Mouse (Mus musculus): ENCODE data around the gene Gm28042.

Gm28042 gene

DNA sequence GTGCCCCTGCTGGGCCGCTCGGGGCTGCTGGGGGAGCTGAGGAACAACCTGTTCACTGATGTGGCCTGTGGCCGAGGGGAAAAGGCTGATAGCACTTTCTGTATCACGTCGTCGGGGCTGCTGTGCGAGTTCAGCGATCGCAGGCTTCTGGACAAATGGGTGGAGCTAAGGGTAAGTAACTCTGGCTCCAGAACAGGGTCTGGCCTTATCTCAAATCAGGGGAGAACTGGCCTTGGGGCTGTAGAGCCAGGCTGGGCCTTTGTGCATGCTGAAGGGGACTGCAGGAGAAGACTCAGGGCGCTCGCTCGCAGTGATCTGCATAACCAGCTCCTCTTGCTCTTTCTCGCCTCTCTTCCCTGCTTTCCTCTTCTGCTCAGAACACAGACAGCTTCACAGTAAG lies 14.4 kb upstream of the Gm28042 start:
- no peak for DNase-seq

DNA sequence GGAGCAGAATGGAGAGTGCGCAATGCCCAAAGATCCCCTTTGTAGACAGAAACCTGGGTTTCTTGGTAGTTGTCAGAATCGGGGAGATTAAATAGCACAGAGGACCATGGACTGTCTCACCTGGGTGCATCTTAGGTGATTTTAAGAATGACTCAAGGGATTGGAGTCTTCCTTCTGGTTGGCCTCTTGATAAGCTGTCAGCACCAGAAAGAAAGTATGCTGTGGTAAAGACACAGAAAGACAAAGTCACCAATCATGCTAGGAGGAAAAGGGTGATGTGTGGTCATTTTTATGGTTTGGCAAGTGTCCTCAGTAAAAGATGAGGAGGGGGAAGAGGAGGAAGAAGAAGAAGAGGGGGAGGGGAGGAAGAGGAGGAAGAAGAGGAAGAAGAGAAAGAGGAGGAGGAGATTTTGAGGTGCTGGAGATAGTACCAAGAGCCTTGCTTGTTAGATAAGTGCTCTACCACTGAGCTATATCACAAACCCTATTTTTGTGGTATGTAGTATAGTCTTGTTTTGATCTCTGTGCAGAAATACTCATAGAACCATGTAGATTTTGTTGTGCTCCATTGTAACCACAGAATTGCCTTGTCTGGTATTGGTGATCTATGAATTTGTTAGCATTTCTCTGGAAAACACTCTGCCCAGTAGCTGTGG lies 13.3 kb upstream of the Gm28042 start:
- no peak for DNase-seq

DNA sequence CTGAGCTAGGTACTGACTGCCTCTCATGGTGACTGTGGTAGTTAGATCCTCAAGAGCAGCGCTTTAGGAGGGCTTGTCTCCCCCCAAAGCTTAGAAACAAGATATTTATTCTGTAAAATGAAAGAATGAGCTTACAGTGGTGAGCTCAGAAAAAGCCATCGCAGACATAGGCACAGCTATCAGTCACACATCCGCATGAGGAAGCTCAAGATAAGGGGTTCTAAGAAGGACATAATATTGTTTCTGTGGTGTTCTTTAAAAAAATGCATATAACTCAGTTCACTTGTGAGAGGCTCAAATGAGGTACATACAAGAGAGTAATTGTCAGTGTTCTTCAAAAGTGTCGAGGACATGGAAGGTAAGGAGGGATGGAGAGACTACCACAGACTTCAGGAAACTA lies 11.4 kb upstream of the Gm28042 start:
- no peak for DNase-seq

DNA sequence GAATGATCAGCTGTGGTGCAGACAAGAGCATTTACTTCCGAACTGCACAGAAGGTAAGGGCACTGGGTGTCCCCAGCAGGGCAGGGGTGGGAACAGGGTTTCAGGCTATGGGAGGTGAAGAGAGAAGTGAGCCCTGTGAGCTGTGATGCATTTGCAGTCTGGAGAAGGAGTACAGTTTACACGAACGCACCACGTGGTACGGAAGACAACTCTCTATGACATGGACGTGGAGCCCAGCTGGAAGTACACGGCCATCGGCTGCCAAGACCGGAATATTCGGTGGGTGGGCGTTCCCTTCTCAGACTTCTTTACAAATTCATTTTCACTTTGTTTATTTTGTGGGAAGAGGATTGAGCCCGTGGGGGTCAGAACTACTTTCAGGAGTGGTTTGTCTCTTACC lies 9.7 kb upstream of the Gm28042 start:
- DNase-seq: peak; percentile 17

DNA sequence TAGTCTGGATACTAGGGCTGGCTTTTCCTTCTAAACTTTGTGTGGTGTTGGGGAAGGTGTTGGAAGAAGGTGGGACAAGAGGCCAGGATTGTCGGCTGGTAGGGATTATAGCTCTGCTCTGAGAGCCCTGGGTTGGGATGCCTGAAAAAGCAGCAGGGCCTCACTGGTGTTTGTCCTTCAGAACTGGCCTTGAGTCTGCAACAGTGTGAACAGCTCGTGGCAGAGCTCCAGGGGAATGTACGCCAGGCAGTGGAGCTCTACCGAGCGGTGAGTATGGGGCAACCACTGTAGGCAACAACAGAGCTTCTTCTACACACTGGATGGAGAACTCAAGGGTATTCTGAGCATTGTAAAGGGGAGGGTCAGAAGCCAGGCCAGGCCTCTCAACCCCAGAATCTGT lies 3.0 kb upstream of the Gm28042 start:
- no peak for DNase-seq

DNA sequence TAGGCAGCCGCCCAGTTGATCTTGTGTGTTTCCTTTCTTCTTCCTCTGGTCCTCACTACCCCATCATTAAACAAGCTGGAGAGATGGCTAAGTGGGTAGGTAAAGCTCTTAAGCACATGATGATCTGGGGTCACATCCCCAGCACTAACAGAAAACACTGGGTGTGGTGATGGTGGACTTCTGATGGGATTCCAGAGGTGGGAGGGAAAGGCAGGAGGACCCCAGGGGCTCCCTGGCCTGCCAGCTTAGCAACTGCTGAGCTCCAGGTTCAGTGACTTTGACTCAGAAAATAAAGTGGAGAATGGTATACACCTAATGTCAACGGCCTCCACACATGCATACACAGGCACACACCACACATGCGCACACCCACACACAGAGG lies 648 bp downstream of the Gm28042 start:
- DNase-seq: no peak

DNA sequence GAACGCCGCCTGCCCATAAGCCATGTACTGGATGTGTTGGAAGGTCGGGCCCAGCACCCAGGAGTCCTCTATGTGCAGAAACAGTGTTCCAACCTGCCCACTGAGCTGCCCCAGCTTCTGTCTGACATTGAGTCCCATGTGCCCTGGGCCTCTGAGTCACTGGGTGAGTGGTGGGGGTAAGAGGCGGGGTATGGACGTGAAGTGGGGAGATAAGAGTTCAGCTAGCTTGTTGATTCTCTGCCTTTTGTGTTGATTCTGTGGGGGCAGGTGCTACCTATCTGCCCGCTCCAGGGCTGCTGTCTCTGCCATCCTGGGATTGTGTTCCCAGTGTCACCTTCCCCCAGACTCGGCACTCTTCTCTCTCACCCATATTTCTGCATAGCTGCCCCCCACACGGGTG lies 3.1 kb downstream of the Gm28042 start:
- DNase-seq: no peak

DNA sequence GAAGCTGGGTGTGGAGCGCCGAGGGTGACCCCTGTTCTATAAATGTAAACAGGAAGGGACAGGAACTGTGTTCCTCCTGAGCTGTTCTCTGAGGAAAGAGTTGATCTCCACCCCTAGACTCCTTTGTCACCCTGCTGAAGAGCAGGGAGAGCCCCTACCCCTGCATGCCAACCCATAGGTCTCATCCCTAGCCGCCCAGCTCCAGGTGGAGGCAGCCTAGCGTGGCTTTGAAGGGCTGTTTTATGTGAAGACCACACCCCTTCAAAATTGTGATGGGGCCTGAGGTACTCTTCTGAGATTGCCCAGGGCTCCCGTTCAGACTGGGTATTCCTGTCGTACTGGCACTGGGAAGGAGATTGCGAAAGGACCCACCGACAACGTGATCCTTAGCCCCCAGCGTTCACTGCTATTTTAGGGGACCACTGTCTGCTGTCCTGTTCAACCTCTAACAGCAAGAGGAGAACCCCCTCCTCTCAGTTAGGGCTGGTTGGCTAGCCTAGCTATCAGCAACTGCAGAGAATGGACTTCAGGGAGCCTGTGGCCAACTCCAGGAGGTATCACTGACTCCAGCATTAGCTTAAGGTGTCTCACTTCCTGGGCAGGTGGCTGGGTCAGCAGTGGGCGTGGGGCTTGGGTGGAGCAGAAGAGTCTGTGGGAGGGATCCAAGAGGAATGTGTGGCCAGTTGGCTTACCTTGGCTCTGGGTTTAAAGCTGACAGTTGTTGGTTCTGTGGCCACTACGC lies 5.6 kb downstream of the Gm28042 start, which contains the start of gene Pla2g4b:
TSS of gene Pla2g4b (plus strand) at position 692 of the 742 bp plus-strand sequence.
- DNase-seq: no peak

DNA sequence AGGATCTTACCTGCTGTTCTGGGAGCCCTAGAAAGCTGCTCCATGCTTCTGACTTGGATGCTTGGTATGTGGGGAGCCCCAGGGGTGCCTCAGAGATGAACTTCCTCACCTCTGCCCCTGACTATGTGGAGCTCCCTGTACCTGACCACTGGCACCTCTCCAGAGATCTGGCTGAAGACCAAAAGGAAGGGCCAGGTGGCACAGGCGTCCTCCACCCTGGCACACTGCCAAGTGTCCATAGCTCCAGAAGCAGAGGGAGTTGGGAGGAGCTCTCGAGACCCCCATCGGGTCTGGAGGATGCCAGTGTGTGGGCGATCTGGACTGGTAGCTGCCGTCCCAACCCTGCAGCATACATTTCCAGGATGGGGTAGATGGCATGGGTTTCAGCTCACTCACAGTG lies 6.4 kb downstream of the Gm28042 start:
- no peak for DNase-seq

DNA sequence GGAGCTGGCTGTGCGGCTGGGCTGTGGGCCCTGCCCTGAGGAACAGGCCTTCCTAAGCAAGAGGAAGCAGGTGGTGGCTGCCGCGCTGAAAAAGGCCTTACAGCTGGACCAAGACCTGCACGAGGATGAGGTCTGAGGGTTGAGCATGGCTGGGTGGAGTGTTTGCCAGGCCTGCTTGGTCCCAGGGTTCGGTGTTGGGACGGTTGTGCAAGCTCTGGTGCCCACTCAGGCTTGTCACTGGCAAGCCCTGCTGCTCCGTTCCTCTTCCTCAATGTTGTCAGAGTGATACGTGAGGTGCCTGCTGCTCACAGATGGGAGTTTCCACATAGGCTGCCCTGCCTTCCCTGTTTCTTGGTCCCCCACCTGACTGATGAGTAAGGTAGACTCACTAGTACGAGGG lies 10.5 kb downstream of the Gm28042 start:
- DNase-seq: no peak

DNA sequence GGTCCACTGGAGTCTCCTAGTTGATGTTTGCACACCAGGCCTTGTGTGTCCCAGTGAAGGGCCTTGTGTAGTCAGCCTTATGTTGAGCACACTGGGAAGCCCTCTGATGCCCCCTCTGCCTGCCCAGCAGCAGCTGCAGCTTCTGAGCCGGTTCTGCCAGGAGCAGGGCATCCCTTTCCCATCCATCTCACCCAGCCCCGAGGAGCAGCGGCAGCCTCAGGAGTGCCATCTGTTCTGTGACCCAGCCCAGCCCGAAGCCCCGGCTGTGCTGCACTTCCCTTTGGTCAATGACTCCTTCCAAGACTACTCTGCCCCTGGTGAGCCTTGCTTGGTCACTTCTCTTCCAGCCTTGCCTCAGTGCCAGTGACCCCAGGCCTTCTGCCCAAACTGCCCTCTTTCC lies 13.7 kb downstream of the Gm28042 start:
- no peak for DNase-seq

DNA sequence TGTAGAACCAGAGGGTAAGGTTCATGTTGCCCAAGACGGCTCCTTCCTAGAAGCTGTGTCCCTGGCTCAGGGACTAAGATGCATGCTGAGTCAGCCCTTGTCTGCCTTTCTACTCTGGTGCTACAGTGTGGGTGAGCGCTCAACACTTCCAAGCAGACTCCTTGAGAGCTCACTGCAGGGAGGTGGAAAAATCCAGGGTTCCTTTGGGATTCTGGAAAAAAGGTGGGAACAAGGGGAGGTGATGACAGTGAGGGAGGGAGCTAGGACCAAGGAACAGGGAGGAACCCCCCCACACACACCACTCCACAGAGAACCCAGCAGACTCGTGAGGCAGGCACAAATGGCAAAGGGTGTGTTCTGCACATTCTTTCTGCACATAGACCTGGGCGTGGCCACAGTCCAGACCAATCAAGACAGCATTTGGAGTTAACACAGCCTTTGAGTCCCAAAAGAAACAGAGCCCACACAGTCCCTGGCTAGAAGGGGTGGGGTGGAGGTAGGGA lies 16.9 kb downstream of the Gm28042 start:
- DNase-seq: peak; percentile 34

DNA sequence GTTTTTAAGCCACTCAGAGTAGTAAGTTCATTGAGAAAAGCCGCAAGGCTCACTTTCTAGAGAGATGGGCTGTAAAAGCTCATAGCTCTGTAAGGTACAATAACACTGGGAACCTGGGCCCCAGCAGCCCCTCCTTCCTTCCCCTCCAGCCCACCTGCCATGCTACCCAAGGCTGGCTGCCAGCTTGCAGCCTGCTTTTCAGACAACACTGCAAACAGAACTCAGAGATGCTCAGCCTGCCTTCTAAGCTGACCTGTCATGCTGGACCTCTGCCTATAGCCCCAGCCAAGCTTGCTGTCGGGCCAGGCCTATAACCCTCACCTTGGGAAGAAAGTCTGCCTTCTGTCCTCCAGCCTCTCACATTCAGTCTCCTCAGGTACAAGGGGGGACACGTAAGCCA lies 17.4 kb downstream of the Gm28042 start:
- DNase-seq: no peak

DNA sequence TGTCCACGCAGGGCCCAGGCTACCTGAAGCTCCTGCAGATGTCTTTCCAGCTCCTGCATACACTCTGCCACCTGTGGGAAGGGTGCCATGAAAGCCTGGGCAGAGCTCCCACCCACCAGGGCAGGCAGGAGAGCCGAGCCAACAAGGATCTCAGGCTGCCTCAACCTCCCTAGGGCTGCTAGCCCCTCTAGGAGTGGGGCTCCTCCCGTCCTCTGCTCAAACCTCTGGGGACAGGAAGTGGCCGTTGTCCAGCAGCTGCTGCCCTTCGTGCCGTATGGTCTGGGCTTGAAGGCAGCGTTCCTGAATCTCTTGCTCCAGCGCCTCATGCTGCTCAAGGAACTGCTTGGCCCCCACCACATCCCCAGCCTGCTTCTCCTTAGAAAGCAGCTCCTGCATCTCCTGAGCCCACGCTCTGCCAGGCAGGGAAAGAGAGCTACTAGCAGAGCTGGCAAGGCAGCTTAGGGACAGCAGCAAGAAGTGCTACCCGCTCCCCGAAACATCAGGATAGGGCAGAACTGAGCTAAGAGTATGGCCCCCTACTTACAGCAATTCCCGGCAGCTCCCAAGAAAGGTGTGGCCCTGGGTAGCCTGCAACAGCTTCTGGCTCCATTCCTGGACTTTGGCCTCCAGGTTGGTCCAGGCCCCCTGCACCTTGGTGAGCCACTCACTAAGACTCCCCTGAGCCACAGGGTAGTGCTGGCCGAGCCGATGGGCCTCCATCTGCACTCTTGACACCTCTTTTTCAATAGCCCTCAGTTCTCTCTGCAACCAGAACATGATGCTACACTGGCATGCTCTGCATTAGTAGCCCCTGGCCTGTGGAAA lies 19.4 kb downstream of the Gm28042 start:
- no peak for DNase-seq

DNA sequence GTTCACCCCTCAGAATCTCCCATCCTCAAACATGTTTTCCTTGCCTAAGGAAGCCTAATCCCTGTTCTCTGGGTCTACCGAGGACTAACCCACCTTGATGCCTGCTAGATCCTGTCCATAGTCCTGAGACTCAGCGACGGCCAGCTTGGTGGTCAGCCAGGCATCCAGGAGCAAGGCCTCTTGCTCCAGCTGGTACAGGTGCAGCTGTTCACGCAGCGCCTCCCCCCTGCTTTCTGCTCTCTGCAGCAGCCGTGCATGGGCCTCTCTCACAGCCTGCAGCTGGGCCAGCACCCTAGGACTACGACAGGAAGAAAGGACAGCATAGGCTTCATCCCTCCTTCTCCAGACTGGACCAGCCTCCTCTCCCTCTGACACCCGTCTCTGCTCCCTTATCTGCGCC lies 20.9 kb downstream of the Gm28042 start:
- no peak for DNase-seq

DNA sequence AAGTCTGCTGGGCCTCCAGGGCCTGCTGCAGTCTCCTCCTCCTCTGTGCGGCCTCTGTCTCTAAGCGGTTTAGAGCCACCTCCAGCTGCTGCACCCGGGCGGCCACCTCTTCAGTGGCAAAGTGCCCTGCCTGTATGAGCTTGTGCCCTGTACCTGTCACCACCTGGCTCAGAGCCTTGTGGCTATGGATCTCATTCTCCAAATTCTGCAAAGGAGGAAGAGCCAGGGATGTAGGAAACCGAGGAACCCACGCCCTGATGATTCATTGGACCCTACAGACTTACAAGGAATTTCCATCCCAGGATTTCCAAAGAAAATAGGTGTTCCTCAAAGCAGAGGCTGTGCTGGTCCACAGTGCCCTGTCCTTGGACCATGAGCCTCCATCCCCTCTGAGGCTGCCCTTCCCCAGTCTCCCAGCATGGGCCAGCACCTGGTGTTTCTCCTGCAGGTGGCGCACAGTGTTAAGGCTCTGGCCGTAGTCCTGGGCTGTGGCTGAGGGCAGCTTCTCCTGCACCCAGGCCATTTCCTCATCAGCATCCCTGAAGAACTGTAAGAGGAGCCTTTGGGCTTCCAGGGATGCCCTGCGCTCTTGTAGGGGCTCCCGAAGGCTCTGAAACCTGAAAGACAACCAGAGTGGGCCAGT lies 22.5 kb downstream of the Gm28042 start:
- DNase-seq: peak; percentile 68

DNA sequence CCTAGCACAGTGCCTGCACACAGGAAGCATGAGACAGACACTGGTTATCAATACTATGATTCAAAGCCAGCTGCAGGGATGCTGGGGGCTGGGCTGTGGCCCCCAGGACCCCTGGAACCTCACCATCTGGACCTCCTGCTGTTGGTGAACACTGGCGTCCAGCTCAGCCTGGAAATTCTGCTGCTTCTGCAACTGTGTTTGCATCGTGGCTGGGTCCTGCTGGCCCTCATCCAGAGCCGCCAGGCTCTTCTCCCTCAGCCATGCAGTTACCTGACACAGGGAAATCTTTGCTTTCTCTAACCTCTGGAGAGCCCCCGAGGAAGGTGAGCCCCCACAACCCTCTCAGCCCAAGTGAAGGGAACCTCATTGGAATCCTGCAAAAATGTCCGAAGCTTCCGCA lies 24.1 kb downstream of the Gm28042 start:
- DNase-seq: no peak

DNA sequence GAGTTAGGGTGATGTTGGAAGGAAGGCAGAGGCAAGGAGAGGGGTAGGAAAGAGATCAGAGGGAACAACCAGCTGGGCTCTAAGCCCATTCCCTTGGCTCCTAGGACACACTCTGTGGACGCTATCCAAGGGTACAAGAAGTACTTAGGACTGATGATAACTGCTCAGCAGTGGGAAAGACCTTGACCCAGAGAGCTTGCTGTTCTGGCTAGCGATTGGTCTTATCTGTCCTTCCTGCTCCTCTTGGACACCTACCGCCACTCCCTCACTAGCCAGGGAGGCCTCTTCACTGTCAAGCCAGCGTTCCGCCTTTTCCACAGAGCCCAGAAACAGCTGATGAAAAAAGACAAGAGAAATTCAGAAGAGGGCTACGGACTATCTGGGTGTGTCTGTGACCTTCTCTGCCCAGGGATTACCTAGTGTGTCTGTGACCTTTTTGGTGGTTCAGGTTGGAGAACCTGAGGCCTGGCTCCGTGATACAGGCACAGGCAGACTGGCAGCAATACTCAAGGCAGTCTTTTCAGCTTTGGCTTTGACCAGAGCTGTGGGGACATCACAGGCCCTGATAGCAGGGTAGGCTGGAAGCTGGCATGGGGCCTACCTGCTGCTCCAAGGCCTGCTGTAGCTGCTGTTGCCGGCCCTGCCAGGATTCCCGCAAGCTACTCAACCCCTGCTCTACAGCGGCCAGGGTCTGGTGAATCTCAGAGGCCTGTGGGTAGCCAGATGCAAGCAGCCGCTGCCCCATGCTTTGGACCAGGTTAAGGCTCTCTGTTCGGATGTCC lies 27.7 kb downstream of the Gm28042 start:
- no peak for DNase-seq

DNA sequence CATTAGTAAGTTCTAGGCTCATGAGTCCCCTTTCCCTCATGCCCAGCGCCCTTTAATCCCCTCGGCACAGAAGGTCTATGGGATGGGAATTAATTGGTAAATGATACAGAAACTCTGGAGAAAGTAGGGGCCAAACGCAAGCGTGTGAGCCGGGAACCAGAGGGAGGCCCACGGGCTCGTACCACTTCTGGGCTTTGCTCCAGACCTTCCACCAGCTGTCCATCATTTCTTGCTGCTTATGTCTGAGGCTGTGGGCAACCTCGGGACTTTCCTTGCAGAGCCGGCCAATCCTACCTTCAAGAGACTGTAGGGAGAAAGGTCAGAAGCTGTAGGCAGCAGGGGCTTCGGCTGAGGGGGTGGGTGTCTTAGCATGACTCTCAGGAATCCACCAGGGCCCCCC lies 28.6 kb downstream of the Gm28042 start:
- no peak for DNase-seq

DNA sequence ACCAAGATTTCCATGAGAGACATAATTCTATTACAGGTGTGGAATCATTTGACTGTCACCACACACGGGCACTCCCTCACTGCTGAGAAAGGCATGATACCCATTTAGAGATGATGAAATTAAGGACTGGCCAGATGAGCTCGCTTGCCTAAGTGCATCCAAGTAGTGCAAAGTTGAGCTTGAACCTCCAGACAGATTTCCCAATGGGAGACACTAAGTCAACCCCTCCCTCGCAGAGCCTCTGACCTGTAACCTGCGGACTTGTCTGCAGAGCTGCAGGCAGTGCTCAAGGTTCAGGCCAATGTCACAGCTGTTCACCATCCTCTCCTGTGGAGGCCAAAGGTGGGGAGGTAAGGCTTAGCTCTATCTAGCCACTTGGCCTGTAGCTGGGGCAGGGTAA lies 31.5 kb downstream of the Gm28042 start:
- no peak for DNase-seq

DNA sequence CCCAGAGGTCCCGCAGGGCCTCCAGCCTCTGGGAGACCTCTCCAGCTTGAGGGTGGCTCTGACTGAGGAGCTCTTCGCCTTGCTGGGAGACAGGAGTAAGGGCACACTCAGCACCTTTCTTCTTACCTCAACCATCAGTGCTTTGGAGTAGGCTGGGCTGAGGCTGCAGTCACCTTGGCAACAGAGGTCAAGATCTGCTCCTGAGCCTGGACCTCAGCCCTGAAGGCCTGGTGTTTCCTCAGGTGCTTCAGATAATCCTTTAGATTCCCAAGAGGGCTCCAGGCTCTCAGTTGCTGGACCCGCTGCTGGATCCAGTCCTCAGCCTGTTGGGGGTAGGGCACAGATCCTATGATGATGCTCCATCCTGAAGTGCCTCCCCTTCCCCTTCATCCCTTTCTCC lies 32.2 kb downstream of the Gm28042 start:
- no peak for DNase-seq

DNA sequence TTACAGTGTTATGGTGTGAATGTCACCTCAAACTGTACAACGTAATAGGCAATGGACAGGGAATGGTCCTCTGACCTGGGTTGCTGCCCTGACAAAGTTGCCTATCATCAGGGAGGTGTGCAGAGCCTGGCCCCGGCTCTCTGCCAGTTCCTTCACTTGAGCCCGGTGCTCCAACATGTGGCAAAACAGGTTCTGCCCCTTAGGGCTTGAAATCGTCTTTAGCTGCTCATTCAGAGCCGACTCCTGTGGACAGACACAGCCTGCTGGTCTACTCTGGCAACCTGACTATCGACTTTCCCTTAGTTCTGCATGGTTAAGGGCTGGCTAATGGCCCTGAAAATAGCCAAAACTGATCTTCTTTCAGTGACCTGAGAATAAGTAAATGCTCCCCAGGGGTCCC lies 32.9 kb downstream of the Gm28042 start:
- DNase-seq: peak; percentile 53

All from kidney, postnatal 14 days (tissue).